Mouse (Mus musculus) heart, embryonic 11.5 days (tissue): ENCODE results near the gene Cryba1. TPM values are rescaled to one million over a fixed set of nuclear protein-coding genes. Genes with fewer than 3 reads are reported as not detected.

ENCODE experiments used
- ATAC-seq: fragments of 200-750 bp; cut with Nextera tagmentation; replicated peaks from 2 replicates; pipeline ENCODE4 v1.8.0; 2017; ENCODE audit warnings: moderate library complexity; ENCODE audit not compliant: insufficient number of reproducible peaks, low FRiP score, low TSS enrichment
- H3K27ac ChIP-seq: fragments of 300-500 bp; sonication (generic); 2 replicates; pipeline ENCODE4 v1.5.1; 2014; ENCODE audit warnings: mild to moderate bottlenecking, low read depth, low read length
- H3K27me3 ChIP-seq: fragments of 300-500 bp; sonication (generic); 2 replicates; pipeline ENCODE4 v1.6.1; 2014; ENCODE audit warnings: mild to moderate bottlenecking, low read length, mixed read lengths; ENCODE audit not compliant: control insufficient read depth, insufficient read depth
- H3K36me3 ChIP-seq: fragments of 300-500 bp; sonication (generic); 2 replicates; pipeline ENCODE4 v1.6.1; 2014; ENCODE audit warnings: mild to moderate bottlenecking, low read length, moderate library complexity, mixed read lengths; ENCODE audit not compliant: control insufficient read depth, insufficient read depth
- H3K4me1 ChIP-seq: fragments of 300-500 bp; sonication (generic); 2 replicates; pipeline ENCODE4 v1.6.1; 2014; ENCODE audit warnings: low read length; ENCODE audit not compliant: control insufficient read depth, insufficient read depth
- H3K4me2 ChIP-seq: fragments of 300-500 bp; sonication (generic); 2 replicates; pipeline ENCODE4 v1.6.1; 2014; ENCODE audit warnings: mild to moderate bottlenecking, moderate library complexity
- H3K4me3 ChIP-seq: fragments of 300-500 bp; sonication (generic); 2 replicates; pipeline ENCODE4 v1.5.1; 2014; ENCODE audit warnings: low read depth, low read length
- H3K9ac ChIP-seq: fragments of 300-500 bp; sonication (generic); 2 replicates; pipeline ENCODE4 v1.6.1; 2014; ENCODE audit warnings: mild to moderate bottlenecking, low read depth, low read length, moderate library complexity
- H3K9me3 ChIP-seq: fragments of 300-500 bp; sonication (generic); replicated peaks from 2 replicates; pipeline ENCODE4 v1.6.1; 2016; ENCODE audit warnings: low read length; ENCODE audit not compliant: control insufficient read depth
- WGBS: fragments of 180-500 bp; shearing (Covaris S2); extraction: QIAGEN DNeasy Blood & Tissue Kit; methylation state at CpG from one replicate; pipeline ENCODE4 v1.1.7; 2014; ENCODE audit not compliant: insufficient replicate concordance; 5-methylcytosine and 5-hydroxymethylcytosine counted together
- polyA plus RNA-seq: library from polyadenylated mRNA; unstranded; fragments of >200 nt; fragmentation: Nextera tagmentation; extraction: Ambion mirVana; gene quantifications from 2 replicates; pipeline ENCODE4 v1.2.1, GENCODE M21; 2014

Gene Cryba1
- polyA plus RNA-seq, 1 experiment from 2014 or later = not detected

GRCm38 (mm10) chr11:77693026-77693425 lies 32.1 kb downstream of the Cryba1 start:
- H3K9ac ChIP-seq = no peak overlapping the region
- peaks cover 10% of the 10 kb centered on the region; the same call in 1 of the 2 replicates for H3K4me1 ChIP-seq
- no peak overlapping the region for H3K27ac ChIP-seq
- H3K27me3 ChIP-seq = no peaks in the 10 kb centered on the region
- H3K9me3 ChIP-seq = no peaks in the 10 kb centered on the region
- WGBS = 78% methylated on average over 3 of the region's 3 CpGs
- H3K36me3 ChIP-seq = peaks cover 35% of the 10 kb centered on the region
- ATAC-seq = no peak
- H3K4me2 ChIP-seq = no peak overlapping the region
- H3K4me3 ChIP-seq = no peak overlapping the region

GRCm38 (mm10) chr11:77687541-77688131 lies 37.4 kb downstream of the Cryba1 start:
- ATAC-seq = no peak
- Histone ChIP-seq H3K9ac (peak overlapping the region; percentile 98), H3K36me3 (peaks cover 12% of the 10 kb centered on the region), H3K27me3 (no peaks in the 10 kb centered on the region), H3K27ac (peak overlapping the region; percentile 99), H3K4me2 (peak overlapping the region; percentile 74), H3K4me1 (peaks cover 5% of the 10 kb centered on the region; the same call in 1 of the 2 replicates), H3K9me3 (no peaks in the 10 kb centered on the region), H3K4me3 (peak overlapping the region; percentile 100)
- WGBS = under 1% methylated on average over 39 of the region's 40 CpGs

GRCm38 (mm10) chr11:77686841-77687540 lies 38.1 kb downstream of the Cryba1 start:
- peaks cover 5% of the 10 kb centered on the region; the same call in 1 of the 2 replicates for H3K4me1 ChIP-seq

GRCm38 (mm10) chr11:77686346-77686840 lies 38.7 kb downstream of the Cryba1 start:
- no peaks in the 10 kb centered on the region for H3K36me3 ChIP-seq
- peak overlapping the region; percentile 98 for H3K9ac ChIP-seq
- H3K9me3 ChIP-seq = no peaks in the 10 kb centered on the region
- peak overlapping the region; percentile 74 for H3K4me2 ChIP-seq
- H3K4me3 ChIP-seq = peak overlapping the region; percentile 100
- peaks cover 5% of the 10 kb centered on the region; the same call in 1 of the 2 replicates for H3K4me1 ChIP-seq
- ATAC-seq = peak; percentile 42
- peak overlapping the region; percentile 99 for H3K27ac ChIP-seq
- 0% methylated on average over 30 of the region's 30 CpGs for WGBS
- H3K27me3 ChIP-seq = no peaks in the 10 kb centered on the region

More at GRCm38 (mm10) chr11:77686841-77687540, 38.1 kb downstream of the Cryba1 start:
- ATAC-seq = peak; percentile 37
- H3K36me3 ChIP-seq = peaks cover 5% of the 10 kb centered on the region
- H3K27me3 ChIP-seq = no peaks in the 10 kb centered on the region
- peak overlapping the region; percentile 99 for H3K27ac ChIP-seq
- WGBS = under 1% methylated on average over 54 of the region's 76 CpGs
- no peaks in the 10 kb centered on the region for H3K9me3 ChIP-seq
- peak overlapping the region; percentile 100 for H3K4me3 ChIP-seq
- peak overlapping the region; percentile 74 for H3K4me2 ChIP-seq
- peak overlapping the region; percentile 98 for H3K9ac ChIP-seq

- peak; percentile 97 for ATAC-seq
- H3K9me3 ChIP-seq = no peaks in the 10 kb centered on the region
- WGBS = 1% methylated on average over 38 of the region's 38 CpGs
- H3K4me3 ChIP-seq = peak within 1 kb of the TSS; percentile 100
- H3K4me1 ChIP-seq = peaks cover 5% of the 10 kb centered on the region; the same call in 1 of the 2 replicates
- H3K27me3 ChIP-seq = no peaks in the 10 kb centered on the region
- peak within 1 kb of the TSS; percentile 99 for H3K27ac ChIP-seq
- H3K36me3 ChIP-seq = no peaks in the 10 kb centered on the region
- peak within 1 kb of the TSS; percentile 74 for H3K4me2 ChIP-seq
- peak within 1 kb of the TSS; percentile 98 for H3K9ac ChIP-seq
These were observed 39.5 kb downstream of the Cryba1 start, which contains the start of gene Nufip2 for GRCm38 (mm10) chr11:77685383-77686265. TSS of gene Nufip2 (plus strand) at chr11:77686155.

DNA sequence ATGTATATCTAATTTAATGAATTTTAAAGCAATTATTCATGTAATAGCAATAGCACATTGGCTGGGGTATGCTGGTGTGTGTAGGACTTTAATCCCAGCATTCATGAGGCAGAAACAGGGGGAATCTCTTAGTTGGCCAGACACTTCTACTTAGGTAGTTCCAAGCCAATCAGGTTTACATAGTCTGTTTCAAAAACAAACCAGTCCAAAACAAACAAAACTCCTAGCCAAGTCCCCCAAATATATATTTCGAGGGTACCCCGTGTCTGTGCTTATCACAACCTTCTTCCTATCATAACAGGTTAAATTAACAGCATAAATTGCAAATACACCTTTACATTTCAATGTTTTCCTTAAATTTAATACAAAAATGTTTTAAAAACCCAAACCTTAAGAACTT lies 40.2 kb downstream of the Cryba1 start:
- Histone ChIP-seq H3K4me2 (no peak overlapping the region), H3K9me3 (no peaks in the 10 kb centered on the region), H3K36me3 (no peaks in the 10 kb centered on the region), H3K4me3 (no peak overlapping the region), H3K27me3 (no peaks in the 10 kb centered on the region), H3K27ac (no peak overlapping the region), H3K4me1 (peaks cover 5% of the 10 kb centered on the region; the same call in 1 of the 2 replicates), H3K9ac (no peak overlapping the region)
- 49% methylated on average over 2 of the region's 2 CpGs for WGBS
- no peak for ATAC-seq

DNA sequence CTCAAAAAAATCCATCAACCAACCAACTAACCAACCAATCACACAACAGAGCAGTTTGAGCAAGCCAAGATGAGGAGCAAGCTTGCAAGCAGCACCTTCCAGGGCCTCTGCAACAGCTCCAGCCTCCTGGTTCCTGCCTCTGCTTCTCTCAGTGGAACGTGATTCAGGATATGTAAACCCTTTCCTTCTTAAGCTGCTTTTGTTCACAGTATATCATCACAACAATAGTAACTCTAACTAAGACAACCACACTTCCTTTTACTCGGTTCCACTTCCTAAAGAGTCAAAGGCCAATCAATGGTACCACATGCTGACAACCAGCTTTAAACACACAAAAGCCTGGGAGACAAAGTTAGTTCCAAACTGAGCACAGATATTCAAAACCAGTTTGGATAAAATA lies 45.1 kb downstream of the Cryba1 start:
- Histone ChIP-seq H3K27me3 (no peaks in the 10 kb centered on the region), H3K27ac (no peak overlapping the region), H3K4me3 (no peak overlapping the region), H3K9ac (no peak overlapping the region), H3K4me1 (no peaks in the 10 kb centered on the region), H3K9me3 (no peaks in the 10 kb centered on the region), H3K4me2 (no peak overlapping the region), H3K36me3 (no peaks in the 10 kb centered on the region)
- WGBS = 33% methylated on average over 2 of the region's 2 CpGs
- no peak for ATAC-seq

- no peaks in the 10 kb centered on the region for H3K36me3 ChIP-seq
- no peaks in the 10 kb centered on the region for H3K27me3 ChIP-seq
- H3K9ac ChIP-seq = no peak overlapping the region
- no peaks in the 10 kb centered on the region for H3K9me3 ChIP-seq
- no peaks in the 10 kb centered on the region for H3K4me1 ChIP-seq
- H3K4me3 ChIP-seq = no peak overlapping the region
- ATAC-seq = no peak
- WGBS = 57% methylated on average over 4 of the region's 4 CpGs
- H3K4me2 ChIP-seq = no peak overlapping the region
- H3K27ac ChIP-seq = no peak overlapping the region
These were observed 51.6 kb downstream of the Cryba1 start for GRCm38 (mm10) chr11:77673428-77673991.
